ENCODE assay signal across 8 mouse cellular contexts in the genomic region with DNA sequence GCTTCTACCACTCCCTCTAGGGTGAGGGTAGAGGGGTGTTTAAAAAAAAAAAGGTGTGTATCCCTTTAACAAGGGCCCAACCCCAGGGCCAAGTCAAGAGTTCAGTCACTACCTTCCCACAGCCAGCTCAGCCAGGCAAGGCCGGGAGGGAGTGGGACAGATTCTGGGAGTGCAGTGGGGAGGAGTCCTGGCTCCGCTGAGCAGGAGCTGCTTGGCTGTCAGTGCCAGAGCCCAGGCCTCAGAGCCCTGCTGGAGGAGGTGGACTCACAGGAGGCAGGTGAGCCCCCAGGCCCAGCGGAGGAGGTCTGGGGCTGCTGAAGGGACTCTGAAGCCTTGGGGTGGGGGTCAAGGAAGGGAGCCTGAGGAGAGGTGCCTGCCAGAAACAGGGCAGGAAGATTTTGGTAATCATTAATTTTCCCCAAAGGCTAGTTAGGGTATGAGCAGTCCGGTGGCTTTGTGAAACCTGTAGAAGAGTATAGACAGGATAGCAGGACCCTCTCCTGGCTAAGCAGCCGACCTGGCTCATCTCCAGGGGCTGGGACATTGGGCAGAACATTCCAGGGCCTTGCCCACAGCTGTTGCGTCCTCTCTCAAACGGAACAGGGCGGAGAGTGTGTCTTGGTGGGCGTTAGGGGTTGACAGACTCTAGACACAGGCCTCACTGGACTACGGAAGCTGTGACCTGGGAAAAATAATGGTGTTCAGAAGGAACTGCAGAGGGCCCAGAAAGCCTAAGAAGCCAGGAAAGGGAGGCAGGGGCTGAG. TPM values are rescaled to one million over a fixed set of nuclear protein-coding genes. Genes with fewer than 3 reads are reported as not detected.
A peak's percentile ranks its signal among the peaks of the same experiment; 100 is the strongest.
DNase-seq lines count a peak whose midpoint lies in the region; ATAC-seq and TF ChIP-seq lines count a peak whose summit lies in the region.

A gene (plus strand): TSS at position 114 of the 764 bp plus-strand sequence.

- H3K36me3 ChIP-seq in C2C12 (ENCODE audit: control insufficient read depth, insufficient read depth), result no peaks in the 10 kb centered on the region
- H3K36me3 ChIP-seq in forebrain, embryonic 13.5 days (ENCODE audit: poor library complexity, severe bottlenecking), result no peaks in the 10 kb centered on the region
- no peaks in the 10 kb centered on the region for H3K36me3 ChIP-seq in lung, embryonic 14.5 days (ENCODE audit: insufficient read depth)
- no peaks in the 10 kb centered on the region for H3K36me3 ChIP-seq in stomach, embryonic 15.5 days

- no peak within 1 kb of the TSS for H3K9ac ChIP-seq in forebrain, embryonic 13.5 days
- H3K9ac ChIP-seq in lung, embryonic 14.5 days, result no peak within 1 kb of the TSS
- H3K9ac ChIP-seq in stomach, embryonic 15.5 days, result peak within 1 kb of the TSS; percentile 19; the same call in 1 of the 2 replicates

- H3K79me2 ChIP-seq in C2C12 (ENCODE audit: control insufficient read depth, insufficient read depth), result no peaks in the 10 kb centered on the region

- DNase-seq in adrenal gland, postnatal 36 days, result peak; percentile 88
- DNase-seq in heart, postnatal 36 days, result peak; percentile 75 to 78
- peak; percentile 54 to 61 for DNase-seq in layer of hippocampus, adult 2 months (ENCODE audit: low spot score in 2 of 2)
- DNase-seq in lung, embryonic 14.5 days, result peak; percentile 54

- H3K4me2 ChIP-seq in forebrain, embryonic 13.5 days, result no peak within 1 kb of the TSS
- H3K4me2 ChIP-seq in lung, embryonic 14.5 days, result peak within 1 kb of the TSS; percentile 45
- peak within 1 kb of the TSS; percentile 53 for H3K4me2 ChIP-seq in stomach, embryonic 15.5 days

- H3K79me3 ChIP-seq in C2C12 (ENCODE audit: low read depth), result no peaks in the 10 kb centered on the region

- ATAC-seq in forebrain, embryonic 13.5 days, result no peak
- peak; percentile 77 for ATAC-seq in lung, embryonic 14.5 days (ENCODE audit: insufficient read depth)
- peak; percentile 87 for ATAC-seq in stomach, embryonic 15.5 days (ENCODE audit: insufficient read depth, low FRiP score, low read depth)
- ATAC-seq in CD4-positive, CD25-positive, alpha-beta regulatory T cell, adult 4 months, result no peak

- H3K4me3 ChIP-seq in C2C12 (ENCODE audit: insufficient read depth, poor library complexity, severe bottlenecking), result no peak within 1 kb of the TSS
- no peak within 1 kb of the TSS for H3K4me3 ChIP-seq in forebrain, embryonic 13.5 days
- H3K4me3 ChIP-seq in layer of hippocampus, adult 2 months, result peak within 1 kb of the TSS; percentile 52
- H3K4me3 ChIP-seq in lung, embryonic 14.5 days (ENCODE audit: low read depth, low read length), result peak within 1 kb of the TSS; percentile 3; the same call in 1 of the 2 replicates
- H3K4me3 ChIP-seq in stomach, embryonic 15.5 days (replicated peaks), result peak within 1 kb of the TSS; percentile 40

- WGBS in forebrain, embryonic 13.5 days, result 43% methylated on average over 10 of the region's 10 CpGs
- 34% methylated on average over 10 of the region's 10 CpGs for WGBS in lung, embryonic 14.5 days
- WGBS in stomach, embryonic 15.5 days, result 31% methylated on average over 10 of the region's 10 CpGs

- no peak within 1 kb of the TSS for H3K27ac ChIP-seq in forebrain, embryonic 13.5 days
- H3K27ac ChIP-seq in layer of hippocampus, adult 2 months, result peak within 1 kb of the TSS; percentile 92
- no peak within 1 kb of the TSS; the same call in 1 of the 2 replicates for H3K27ac ChIP-seq in lung, embryonic 14.5 days (ENCODE audit: low read depth)
- H3K27ac ChIP-seq in stomach, embryonic 15.5 days, result peak within 1 kb of the TSS; percentile 89

- H3K4me1 ChIP-seq in forebrain, embryonic 13.5 days, result peaks cover 15% of the 10 kb centered on the region; the same call in 1 of the 2 replicates
- H3K4me1 ChIP-seq in lung, embryonic 14.5 days (ENCODE audit: insufficient read depth), result no peaks in the 10 kb centered on the region
- peaks cover 12% of the 10 kb centered on the region; the same call in 1 of the 2 replicates for H3K4me1 ChIP-seq in stomach, embryonic 15.5 days

- no peaks in the 10 kb centered on the region for H3K27me3 ChIP-seq in C2C12 (ENCODE audit: control insufficient read depth, insufficient read depth, insufficient read length)
- no peaks in the 10 kb centered on the region for H3K27me3 ChIP-seq in forebrain, embryonic 13.5 days
- H3K27me3 ChIP-seq in lung, embryonic 14.5 days (ENCODE audit: insufficient read depth, low read length), result no peaks in the 10 kb centered on the region
- H3K27me3 ChIP-seq in stomach, embryonic 15.5 days (replicated peaks), result no peaks in the 10 kb centered on the region

- TF ChIP-seq CTCF in C2C12 (IDR thresholded peaks at IDR 0.05; ENCODE audit: control insufficient read depth, insufficient read depth, insufficient read length), result no peak
- no peak for TF ChIP-seq CTCF in layer of hippocampus, adult 2 months (conservative IDR thresholded peaks at IDR 0.05)
- TF ChIP-seq CTCF in lung, embryonic 14.5 days (IDR thresholded peaks at IDR 0.05; ENCODE audit: low read depth), result no peak

- peak within 1 kb of the TSS; percentile 33 for H3ac ChIP-seq in C2C12 (ENCODE audit: control insufficient read depth, insufficient read length, low read depth)

- intact Hi-C loops in heart, postnatal 36 days (cut with DNase I), result no loop called here

- no peaks in the 10 kb centered on the region for H3K9me3 ChIP-seq in forebrain, embryonic 13.5 days (replicated peaks)
- H3K9me3 ChIP-seq in lung, embryonic 14.5 days (ENCODE audit: low read depth, low read length), result no peaks in the 10 kb centered on the region
- H3K9me3 ChIP-seq in stomach, embryonic 15.5 days, result no peaks in the 10 kb centered on the region

TF ChIP-seq in C2C12, 6 proteins besides CTCF, POLR2A, EP300 and RAD21:
- TF ChIP-seq USF1 (IDR thresholded peaks at IDR 0.05; ENCODE audit: low read depth) (no peak), CEBPB (IDR thresholded peaks at IDR 0.05; ENCODE audit: low read depth) (no peak), MYOG (IDR thresholded peaks at IDR 0.05; ENCODE audit: control insufficient read depth, extremely low read depth, insufficient read length) (no peak), MAX (IDR thresholded peaks at IDR 0.05) (no peak), FOSL1 (IDR thresholded peaks at IDR 0.05; ENCODE audit: insufficient read depth, low read length, poor library complexity, severe bottlenecking) (no peak), MYOD1 (IDR thresholded peaks at IDR 0.05; ENCODE audit: control insufficient read depth, insufficient read length, low read depth) (no peak)

RNA-seq across cellular contexts. Expression of the gene that starts here (rescaled TPM):
- polyA plus RNA-seq in C2C12 (2012; fragmentation: generic; extraction: Trizol), result 49.2 TPM
- total RNA-seq in adrenal gland, postnatal 36 days (2021), result 10 to 100 TPM; 53.5 to 61.2 TPM
- polyA plus RNA-seq in forebrain, embryonic 13.5 days (2015; fragmentation: Nextera tagmentation; extraction: Ambion mirVana), result 27.3 and 35.1 TPM in 2 replicates
- 10 to 100 TPM; 64.0 to 66.5 TPM for total RNA-seq in heart, postnatal 36 days (2021)
- 10 to 100 TPM; 79.0 to 82.8 TPM for total RNA-seq in layer of hippocampus, adult 2 months (2021)
- polyA plus RNA-seq in lung, embryonic 14.5 days (2014; fragmentation: Nextera tagmentation; extraction: Ambion mirVana), result 161 and 175 TPM in 2 replicates
- polyA plus RNA-seq in stomach, embryonic 15.5 days (2015; fragmentation: Nextera tagmentation; extraction: Ambion mirVana), result 225 and 274 TPM in 2 replicates
- not detected for polyA plus RNA-seq in CD4-positive, CD25-positive, alpha-beta regulatory T cell, adult 4 months (2017; shearing (Covaris generic))

Comparison
In these comparisons a context has a peak if more than half of its experiments do, and no peak if none do; other contexts are left out.
1. RNA of the gene that starts here (polyA plus RNA-seq): 225 to 274 TPM in stomach, embryonic 15.5 days, 161 to 175 TPM in lung, embryonic 14.5 days, 49.2 TPM in C2C12 (single experiment) and 27.3 to 35.1 TPM in forebrain, embryonic 13.5 days; not detected in CD4-positive, CD25-positive, alpha-beta regulatory T cell, adult 4 months; every median in the first group is over 10 times any median in the second.
2. H3K4me3 ChIP-seq: peak in layer of hippocampus, adult 2 months (single experiment), lung, embryonic 14.5 days (single experiment) and stomach, embryonic 15.5 days (single experiment); none in C2C12 (single experiment) and forebrain, embryonic 13.5 days (single experiment).
3. ATAC-seq: peak in lung, embryonic 14.5 days (single experiment) and stomach, embryonic 15.5 days (single experiment); none in forebrain, embryonic 13.5 days (single experiment) and CD4-positive, CD25-positive, alpha-beta regulatory T cell, adult 4 months (single experiment).
4. H3K27ac ChIP-seq: peak in layer of hippocampus, adult 2 months (single experiment) and stomach, embryonic 15.5 days (single experiment); none in forebrain, embryonic 13.5 days (single experiment) and lung, embryonic 14.5 days (single experiment).
5. Peak in every context shown above with its lines, with median percentiles within 50 percentile points of each other: DNase-seq.